Mouse (Mus musculus) megakaryocyte, embryonic 14.5 days (primary cell): ENCODE data around the gene Ndufa6. TPM values are rescaled to one million over a fixed set of nuclear protein-coding genes. Genes with fewer than 3 reads are reported as not detected.
A peak's percentile ranks its signal among the peaks of the same experiment; 100 is the strongest.

ENCODE experiments used
- H3K27me3 ChIP-seq: replicated peaks from 2 replicates; pipeline ENCODE3; 2012; ENCODE audit warnings: inconsistent platforms
- H3K36me3 ChIP-seq: replicated peaks from 2 replicates; pipeline ENCODE3; 2012; ENCODE audit warnings: low read length, inconsistent platforms, mixed read lengths
- H3K4me1 ChIP-seq: 2 replicates; pipeline ENCODE4 v1.6.1; 2012; ENCODE audit warnings: inconsistent platforms
- H3K4me3 ChIP-seq: replicated peaks from 2 replicates; pipeline ENCODE3; 2012; ENCODE audit warnings: moderate library complexity, mild to moderate bottlenecking, inconsistent platforms
- H3K9me3 ChIP-seq: 2 replicates; pipeline ENCODE4 v1.6.1; 2012; ENCODE audit warnings: inconsistent platforms
- FLI1 ChIP-seq: IDR thresholded peaks from 2 replicates; pipeline ENCODE4 v1.6.1; 2012; ENCODE audit warnings: low read length, inconsistent platforms, mixed read lengths
- GATA1 ChIP-seq: IDR thresholded peaks from 3 replicates; pipeline ENCODE4 v1.6.1; 2012; ENCODE audit warnings: mixed read lengths, low read length, inconsistent platforms, borderline replicate concordance
- polyA plus RNA-seq: library from polyadenylated mRNA; stranded (reverse); fragments of >175 nt; gene quantifications from 2 replicates; pipeline ENCODE4 v1.2.3, GENCODE M21; 2012; ENCODE audit warnings: low replicate concordance; ENCODE audit not compliant: insufficient read depth

The Ndufa6 gene
- polyA plus RNA-seq, 1 experiment, result 631 TPM

GRCm38 (mm10) chr15:82341675-82342542 lies 12.2 kb downstream of the Ndufa6 start:
- H3K36me3 ChIP-seq, result peaks cover 26% of the 10 kb centered on the region
- H3K9me3 ChIP-seq, result peaks cover 5% of the 10 kb centered on the region; the same call in 1 of the 2 replicates
- H3K4me1 ChIP-seq, result peaks cover 83% of the 10 kb centered on the region
- no peaks in the 10 kb centered on the region for H3K27me3 ChIP-seq
- peak overlapping the region; percentile 92 for H3K4me3 ChIP-seq
- TF ChIP-seq GATA1 (peak; percentile 54; the same call in 1 of the 3 replicates), FLI1 (no peak)

- H3K36me3 ChIP-seq, result peaks cover 34% of the 10 kb centered on the region
- TF ChIP-seq GATA1 (no peak), FLI1 (no peak)
- no peaks in the 10 kb centered on the region for H3K27me3 ChIP-seq
- peak overlapping the region; percentile 92 for H3K4me3 ChIP-seq
- H3K4me1 ChIP-seq, result peaks cover 85% of the 10 kb centered on the region
- H3K9me3 ChIP-seq, result peaks cover 5% of the 10 kb centered on the region; the same call in 1 of the 2 replicates
These were observed 13.1 kb downstream of the Ndufa6 start for GRCm38 (mm10) chr15:82341036-82341501.

- Histone ChIP-seq H3K9me3 (peaks cover 5% of the 10 kb centered on the region; the same call in 1 of the 2 replicates), H3K4me1 (peaks cover 90% of the 10 kb centered on the region), H3K36me3 (peaks cover 40% of the 10 kb centered on the region), H3K27me3 (no peaks in the 10 kb centered on the region), H3K4me3 (peak overlapping the region; percentile 92)
- TF ChIP-seq GATA1, result no peak
- no peak for TF ChIP-seq FLI1
These were observed 13.6 kb downstream of the Ndufa6 start for GRCm38 (mm10) chr15:82340414-82341035.

- TF ChIP-seq GATA1, result no peak
- no peak for TF ChIP-seq FLI1
- Histone ChIP-seq H3K4me3 (peak overlapping the region; percentile 91), H3K27me3 (no peaks in the 10 kb centered on the region), H3K9me3 (peaks cover 5% of the 10 kb centered on the region; the same call in 1 of the 2 replicates), H3K36me3 (peaks cover 45% of the 10 kb centered on the region), H3K4me1 (peaks cover 89% of the 10 kb centered on the region)
These were observed 14.4 kb downstream of the Ndufa6 start for GRCm38 (mm10) chr15:82339634-82340254.

GRCm38 (mm10) chr15:82339150-82339549 lies 15.0 kb downstream of the Ndufa6 start:
- H3K4me1 ChIP-seq, result peaks cover 83% of the 10 kb centered on the region
- H3K4me3 ChIP-seq, result peak overlapping the region; percentile 91
- no peaks in the 10 kb centered on the region for H3K27me3 ChIP-seq
- TF ChIP-seq GATA1 (no peak), FLI1 (no peak)
- H3K36me3 ChIP-seq, result peaks cover 45% of the 10 kb centered on the region
- H3K9me3 ChIP-seq, result peaks cover 5% of the 10 kb centered on the region; the same call in 1 of the 2 replicates

GRCm38 (mm10) chr15:82338593-82339112 lies 15.5 kb downstream of the Ndufa6 start, which contains the start of the genes Naga, Pheta2 and Smdt1:
Gene Naga, minus strand, starts transcription at chr15:82338925.
Gene Pheta2, plus strand, starts transcription at chr15:82338942.
Gene Smdt1, plus strand, starts transcription at chr15:82338959.
- Histone ChIP-seq H3K36me3 (peaks cover 44% of the 10 kb centered on the region), H3K9me3 (peaks cover 5% of the 10 kb centered on the region; the same call in 1 of the 2 replicates), H3K4me3 (peak within 1 kb of the TSS; percentile 91), H3K4me1 (peaks cover 78% of the 10 kb centered on the region), H3K27me3 (no peaks in the 10 kb centered on the region)
- no peak for TF ChIP-seq FLI1
- TF ChIP-seq GATA1, result no peak

- Histone ChIP-seq H3K27me3 (no peaks in the 10 kb centered on the region), H3K9me3 (no peaks in the 10 kb centered on the region), H3K4me3 (peak overlapping the region; percentile 91), H3K4me1 (peaks cover 70% of the 10 kb centered on the region), H3K36me3 (peaks cover 44% of the 10 kb centered on the region)
- TF ChIP-seq FLI1 (no peak), GATA1 (no peak)
These were observed 16.2 kb downstream of the Ndufa6 start for GRCm38 (mm10) chr15:82337875-82338274.

- H3K27me3 ChIP-seq, result no peaks in the 10 kb centered on the region
- TF ChIP-seq FLI1 (no peak), GATA1 (no peak)
- H3K36me3 ChIP-seq, result peaks cover 56% of the 10 kb centered on the region
- peak overlapping the region; percentile 74 for H3K4me3 ChIP-seq
- no peaks in the 10 kb centered on the region for H3K9me3 ChIP-seq
- peaks cover 67% of the 10 kb centered on the region for H3K4me1 ChIP-seq
These were observed 17.5 kb downstream of the Ndufa6 start for GRCm38 (mm10) chr15:82336629-82337028.

GRCm38 (mm10) chr15:82335194-82335593 lies 18.9 kb downstream of the Ndufa6 start:
- no peaks in the 10 kb centered on the region for H3K27me3 ChIP-seq
- H3K9me3 ChIP-seq, result no peaks in the 10 kb centered on the region
- peaks cover 53% of the 10 kb centered on the region for H3K4me1 ChIP-seq
- no peak overlapping the region for H3K4me3 ChIP-seq
- TF ChIP-seq FLI1 (no peak), GATA1 (no peak)
- peaks cover 70% of the 10 kb centered on the region for H3K36me3 ChIP-seq
